In the genomic region with DNA sequence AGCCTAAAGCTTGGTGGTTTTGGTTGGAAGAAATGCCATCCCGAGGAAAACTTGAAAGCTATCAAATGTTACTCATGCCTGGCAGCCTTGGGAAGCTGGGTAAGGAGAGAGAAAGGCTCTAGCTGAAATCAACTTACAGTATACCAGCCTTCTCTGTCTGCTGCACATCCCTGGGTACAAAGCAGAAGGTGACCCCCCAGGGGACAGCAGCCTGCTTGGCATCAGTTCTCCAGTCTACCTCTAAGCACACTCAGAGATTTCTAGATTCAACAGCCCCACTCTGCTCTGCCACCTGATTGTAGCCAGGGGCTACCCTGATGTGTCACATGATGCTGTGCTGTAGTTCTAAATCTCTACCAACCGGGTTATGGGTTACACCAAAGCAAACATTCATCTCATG, we compare ENCODE assay signal across 24 mouse cellular contexts. TPM values are rescaled to one million over a fixed set of nuclear protein-coding genes. Genes with fewer than 3 reads are reported as not detected.
"Had no signal": no experiment of that assay in that cellular context is flagged by ENCODE, and none has a peak within 500 bp of the region (broad histone marks: within the 10 kb centered on the region; RNA-seq: fewer than 3 reads in every experiment).

No protein-coding gene starts in this region.

- H3K4me3 ChIP-seq: kidney, embryonic 15.5 days; limb, embryonic 12.5 days; limb, embryonic 15.5 days; midbrain, embryonic 12.5 days; midbrain, embryonic 15.5 days; neural tube, embryonic 13.5 days; stomach, embryonic 15.5 days had no signal

- H3K36me3 ChIP-seq: kidney, embryonic 15.5 days; limb, embryonic 12.5 days; limb, embryonic 15.5 days; midbrain, embryonic 12.5 days; midbrain, embryonic 15.5 days; neural tube, embryonic 13.5 days; stomach, embryonic 15.5 days had no signal

- H3K4me2 ChIP-seq: kidney, embryonic 15.5 days; limb, embryonic 12.5 days; limb, embryonic 15.5 days; liver, embryonic 11.5 days; lung, embryonic 14.5 days; midbrain, embryonic 12.5 days; midbrain, embryonic 15.5 days; neural tube, embryonic 13.5 days; stomach, embryonic 15.5 days had no signal

- ATAC-seq: liver, postnatal 0 days; lung, postnatal 0 days; midbrain, embryonic 15.5 days had no signal

- H3K4me1 ChIP-seq: kidney, embryonic 15.5 days; limb, embryonic 12.5 days; limb, embryonic 15.5 days; midbrain, embryonic 12.5 days; midbrain, embryonic 15.5 days; neural tube, embryonic 13.5 days; stomach, embryonic 15.5 days had no signal

- H3K9me3 ChIP-seq: kidney, embryonic 15.5 days; limb, embryonic 12.5 days; limb, embryonic 15.5 days; midbrain, embryonic 12.5 days; midbrain, embryonic 15.5 days; neural tube, embryonic 13.5 days; stomach, embryonic 15.5 days had no signal

- H3K9ac ChIP-seq: kidney, embryonic 15.5 days; limb, embryonic 12.5 days; limb, embryonic 15.5 days; liver, embryonic 14.5 days; liver, postnatal 0 days; lung, embryonic 14.5 days; midbrain, embryonic 12.5 days; midbrain, embryonic 15.5 days; neural tube, embryonic 13.5 days; stomach, embryonic 15.5 days had no signal

- DNase-seq: kidney, adult 8-10 months; kidney, postnatal 14 days; kidney, postnatal 4 days; layer of hippocampus, adult 9-11 months; layer of hippocampus, postnatal 36 days; left cerebral cortex, postnatal 4 days; liver, postnatal 0 days; lung, embryonic 14.5 days; retina, postnatal 1 day; right cerebral cortex, postnatal 25 days; spleen, adult 18-20 months; thymus, postnatal 25 days had no signal

- H3K27me3 ChIP-seq: kidney, embryonic 15.5 days; limb, embryonic 12.5 days; limb, embryonic 15.5 days; midbrain, embryonic 12.5 days; midbrain, embryonic 15.5 days; neural tube, embryonic 13.5 days; stomach, embryonic 15.5 days had no signal

- H3K27ac ChIP-seq: kidney, embryonic 15.5 days; limb, embryonic 12.5 days; limb, embryonic 15.5 days; liver, embryonic 14.5 days; macrophage; midbrain, embryonic 12.5 days; midbrain, embryonic 15.5 days; neural tube, embryonic 13.5 days; stomach, embryonic 15.5 days had no signal

RNA-seq across cellular contexts. Expression of gene Grin2a, which starts 17.2 kb away (rescaled TPM):
- polyA plus RNA-seq: liver, embryonic 14.5 days; liver, postnatal 0 days; macrophage; thymus, postnatal 0 days had no signal
